Mouse (Mus musculus) liver, adult 2 months (tissue): ENCODE results near the gene Cfap97d2.

Source experiments
- CTCF ChIP-seq: fragments of 200-500 bp; IDR thresholded peaks from 2 replicates; pipeline ENCODE4 v1.5.1; 2011; ENCODE audit warnings: low read depth, low read length, control low read depth
- POLR2A ChIP-seq: fragments of 200-500 bp; IDR thresholded peaks from 2 replicates; pipeline ENCODE4 v1.6.1; 2011; ENCODE audit warnings: low read length, control low read depth; ENCODE audit not compliant: insufficient read depth; ENCODE audit errors: extremely low read depth

DNA sequence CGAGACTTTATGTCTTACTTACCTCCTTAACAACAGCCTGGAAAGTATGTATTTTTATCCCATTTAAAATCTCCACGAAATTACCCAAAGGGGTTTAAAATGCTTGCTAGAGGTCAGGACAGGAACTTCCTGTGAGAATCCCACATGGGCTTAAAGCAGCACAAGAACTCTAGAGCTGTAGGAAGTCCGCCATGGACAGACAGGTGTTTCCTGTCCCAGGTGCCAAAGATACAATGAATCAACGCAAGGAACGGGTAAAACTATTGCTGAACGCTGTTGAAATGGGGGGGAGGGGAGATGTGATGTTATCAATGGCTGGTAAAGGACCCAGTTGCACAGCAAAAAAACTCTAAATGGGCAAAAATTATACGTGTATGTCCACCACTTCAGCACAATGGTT lies 21.6 kb upstream of the Cfap97d2 start:
- TF ChIP-seq POLR2A: no peak
- no peak for TF ChIP-seq CTCF
